Mouse (Mus musculus): Measurements from ENCODE around the gene Brsk2. TPM values are rescaled to one million over a fixed set of nuclear protein-coding genes. Genes with fewer than 3 reads are reported as not detected.
"Not testable (repeated sequence)": the region's sequence is repeated elsewhere in the genome, so short reads cannot be mapped to it uniquely, and the experiment has no call there.

Brsk2 gene
- 0.62 and 0.82 TPM in 2 replicates for polyA plus RNA-seq (2012; rRNA removed)

DNA sequence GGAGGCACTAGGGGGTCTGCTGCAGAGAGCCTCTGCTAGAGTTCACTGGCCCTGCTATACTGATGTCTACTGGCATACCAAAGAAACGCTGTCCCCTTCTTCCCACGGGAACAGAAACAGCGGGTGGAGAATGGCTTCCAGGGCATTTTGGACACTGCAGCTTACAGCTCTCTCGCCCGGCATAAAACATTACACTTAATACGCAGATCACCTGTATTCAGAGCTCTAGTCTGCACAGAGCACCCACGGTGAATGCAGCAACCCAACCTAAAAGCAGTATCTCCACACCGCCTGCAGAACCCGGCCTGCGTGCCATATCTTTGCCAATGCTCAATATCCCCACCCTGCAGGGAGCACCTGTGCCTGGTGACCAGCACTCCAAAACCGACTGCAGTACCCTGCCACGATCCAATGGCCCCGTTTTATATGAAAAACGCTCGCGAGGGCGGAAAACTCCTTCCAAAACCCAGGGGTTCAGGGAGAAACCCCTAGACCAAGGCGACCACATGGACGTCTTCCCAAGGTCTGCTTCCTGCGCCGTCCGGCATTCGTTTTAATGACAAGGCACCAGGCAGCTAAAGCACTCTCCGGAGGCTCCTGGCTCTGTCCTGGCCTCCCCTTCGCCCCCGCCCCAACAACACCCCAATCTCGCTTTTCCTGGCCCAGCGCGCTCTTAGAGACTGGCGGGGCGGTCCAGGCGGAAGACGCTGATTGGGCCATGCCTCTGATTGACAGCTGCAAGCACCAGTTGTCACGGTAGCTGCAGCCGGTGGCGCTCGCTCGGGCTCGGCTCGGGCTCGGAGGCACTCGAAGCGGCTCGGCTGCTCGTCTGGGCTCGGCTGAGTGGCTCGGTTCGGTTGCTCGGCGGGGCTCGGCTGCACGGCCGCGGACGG, at the start of gene Brsk2:
Gene Brsk2 (plus strand): TSS at position 846 of the 893 bp plus-strand sequence.
- peak; percentile 64 for DNase-seq (ENCODE audit: low read depth, low spot score)
- 2% methylated on average over 55 of the region's 55 CpGs for WGBS

DNA sequence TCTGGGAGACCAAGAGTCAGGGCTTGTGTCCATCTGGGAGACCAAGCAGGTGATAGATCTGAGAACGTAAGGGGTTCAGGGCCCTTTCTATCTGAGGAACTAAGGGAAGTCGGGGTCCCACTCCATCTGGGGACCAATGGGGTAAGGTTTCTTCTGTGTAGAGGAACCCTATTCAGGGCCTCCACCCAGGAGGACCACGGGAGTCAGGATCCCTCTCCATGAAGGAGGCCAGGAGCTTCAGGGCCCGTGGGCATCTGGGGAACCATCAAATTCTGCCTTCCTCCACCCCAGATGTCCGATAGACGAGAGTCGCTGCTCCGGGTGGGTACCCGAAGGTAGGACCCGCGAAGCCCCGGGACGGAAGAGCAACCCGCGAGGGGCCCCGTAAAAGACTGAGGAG, 47.7 kb upstream of the Brsk2 start:
- DNase-seq (ENCODE audit: low read depth, low spot score) = no peak
- under 1% methylated on average over 16 of the region's 16 CpGs for WGBS

DNA sequence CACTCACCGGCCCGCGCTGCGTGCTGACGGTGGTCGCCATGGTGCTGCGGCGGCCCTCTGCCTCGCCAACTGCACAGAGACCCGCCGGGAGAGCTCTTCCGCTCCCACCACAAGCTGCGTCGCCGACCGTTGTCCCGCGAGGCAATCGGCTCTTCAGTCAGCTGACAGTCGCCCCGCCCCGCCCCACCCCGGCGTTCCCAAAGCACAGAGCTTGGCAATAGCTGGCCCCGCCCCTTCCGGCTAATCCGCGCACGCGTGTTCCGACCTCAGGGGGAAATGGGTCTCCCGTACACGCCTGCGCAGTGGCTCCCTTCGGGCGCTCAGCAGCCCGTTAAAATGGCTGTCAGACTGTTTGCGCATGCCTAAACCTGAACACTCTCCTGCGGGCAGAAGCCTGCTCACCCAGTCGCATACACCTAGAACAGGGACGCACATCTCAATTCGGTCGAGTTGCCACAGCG, 47.3 kb upstream of the Brsk2 start:
- DNase-seq (ENCODE audit: low read depth, low spot score) = peak; percentile 99
- under 1% methylated on average over 44 of the region's 44 CpGs for WGBS

DNA sequence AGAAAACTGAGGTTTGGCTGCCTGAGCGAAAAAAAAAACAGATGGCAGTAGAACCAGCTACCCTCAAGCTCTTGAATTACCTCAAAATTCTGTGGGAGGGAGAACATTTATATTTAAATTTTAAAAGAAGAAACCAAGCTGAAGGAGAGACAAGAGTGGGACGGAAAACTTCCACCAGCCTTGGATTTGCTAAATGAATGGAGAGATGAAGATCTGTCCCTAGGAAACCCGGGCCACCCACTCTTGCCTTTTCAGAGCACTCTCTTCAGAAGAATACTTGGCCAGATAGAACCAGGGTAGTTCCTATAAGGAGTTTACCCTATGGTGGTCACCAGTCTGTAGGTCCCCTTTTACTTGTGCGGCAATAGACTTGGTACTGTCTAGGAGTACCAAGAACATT, 46.8 kb upstream of the Brsk2 start:
- DNase-seq (ENCODE audit: low read depth, low spot score) = no peak
- 72% methylated on average over 4 of the region's 4 CpGs for WGBS

DNA sequence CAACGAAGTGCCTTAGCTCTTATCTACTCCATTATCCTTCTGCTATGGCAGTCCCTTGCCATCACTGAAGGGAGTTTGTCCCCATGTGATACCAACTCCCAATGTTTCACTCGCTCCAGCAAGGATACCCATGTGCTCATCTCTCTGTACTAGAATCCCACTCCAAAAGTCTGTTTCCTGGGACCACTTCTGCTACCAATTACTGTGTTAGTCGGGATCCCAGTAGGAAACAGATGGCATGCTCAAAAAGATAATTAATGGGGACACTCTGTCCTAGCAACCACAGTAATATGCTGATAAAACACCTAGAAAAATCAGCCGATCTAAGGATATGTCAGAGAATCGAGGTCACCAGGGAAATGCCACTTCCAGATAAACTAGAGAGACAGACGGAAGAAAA, 41.0 kb upstream of the Brsk2 start:
- DNase-seq (ENCODE audit: low read depth, low spot score) = no peak
- WGBS = 77% methylated on average over 6 of the region's 6 CpGs

DNA sequence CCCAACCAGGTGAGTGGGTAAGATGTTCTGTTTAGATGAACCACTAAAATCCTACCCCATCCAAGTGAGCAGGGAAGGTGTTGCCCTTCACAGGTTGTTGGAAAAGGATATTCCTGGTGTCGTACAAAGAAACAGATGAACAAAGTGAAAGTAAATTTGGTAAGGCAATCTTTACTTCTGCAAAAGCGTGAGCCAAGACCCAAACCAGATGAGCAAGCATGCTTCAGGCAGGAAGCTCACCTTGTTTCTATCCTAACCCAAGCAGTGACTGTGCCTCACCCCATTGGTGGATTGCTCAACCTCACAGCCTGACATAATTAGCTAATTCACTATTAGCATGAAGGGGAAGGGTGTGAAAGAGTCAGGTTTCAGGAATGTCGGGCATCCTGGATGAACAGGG, 38.2 kb upstream of the Brsk2 start:
- WGBS = 38% methylated on average over 3 of the region's 3 CpGs
- DNase-seq (ENCODE audit: low read depth, low spot score) = no peak

DNA sequence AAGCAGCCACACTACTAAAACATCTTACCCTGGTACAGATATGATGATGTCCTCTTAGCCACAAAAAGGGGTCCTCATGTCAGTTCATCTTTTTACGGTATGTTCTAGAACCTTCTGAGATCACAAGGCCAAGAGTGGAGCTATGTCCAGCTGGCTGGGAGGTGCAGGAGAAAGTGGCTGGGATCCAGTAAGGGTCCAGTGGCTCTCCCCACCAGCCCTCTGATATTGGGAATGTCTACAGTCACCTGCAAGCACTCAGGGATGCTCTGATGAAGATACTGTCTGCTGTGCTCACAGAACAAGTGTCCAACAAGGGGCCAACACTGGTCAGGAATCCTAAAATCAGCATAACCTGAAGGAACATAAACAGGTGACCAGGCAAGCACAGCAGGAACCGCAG, 31.1 kb upstream of the Brsk2 start, which contains the start of gene Tollip:
Gene Tollip (minus strand): TSS at position 101 of the 400 bp plus-strand sequence.
- WGBS = 92% methylated on average over 2 of the region's 2 CpGs
- DNase-seq (ENCODE audit: low read depth, low spot score) = no peak

DNA sequence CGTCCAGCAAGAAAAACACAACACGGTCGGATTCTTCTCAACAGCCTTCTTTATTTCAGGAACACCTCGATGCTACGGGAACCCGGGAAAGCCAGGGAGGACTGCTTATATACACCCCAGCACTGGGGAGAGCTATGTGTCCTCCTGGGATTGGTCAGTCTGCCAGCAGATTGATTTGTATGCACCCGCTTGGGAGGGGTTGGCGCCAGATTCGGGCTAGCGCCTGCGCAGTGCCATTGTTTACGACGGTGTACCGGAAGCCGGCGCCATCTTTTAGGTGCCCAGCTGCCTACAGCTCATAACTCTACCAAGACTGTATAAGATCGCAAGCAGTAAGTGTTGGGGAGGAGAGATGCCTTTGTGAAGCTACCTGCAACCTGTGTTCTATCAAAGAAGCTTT, 25.4 kb upstream of the Brsk2 start:
- WGBS = 92% methylated on average over 17 of the region's 17 CpGs
- DNase-seq (ENCODE audit: low read depth, low spot score) = not testable (repeated sequence)

DNA sequence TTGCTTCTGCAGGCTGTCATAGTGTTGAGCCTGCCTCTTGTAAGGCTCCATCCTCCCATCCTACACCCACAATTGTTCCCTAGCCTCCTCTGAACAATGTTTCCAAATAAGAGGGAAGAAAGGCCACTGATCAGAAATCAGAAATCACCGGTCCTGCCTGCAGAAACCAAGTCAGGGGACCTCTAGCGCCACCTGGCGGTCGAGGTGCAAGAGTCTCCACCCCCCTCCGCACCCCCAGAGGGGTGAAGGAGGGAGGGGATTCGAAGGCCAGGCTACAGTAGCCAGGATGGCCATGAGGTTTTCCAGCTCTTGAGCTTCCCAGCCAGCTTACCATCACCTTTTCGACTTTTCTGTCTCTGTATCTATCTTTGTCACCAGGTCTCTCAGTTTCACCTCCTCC, 24.6 kb upstream of the Brsk2 start:
- DNase-seq (ENCODE audit: low read depth, low spot score) = peak; percentile 24
- 10% methylated on average over 7 of the region's 7 CpGs for WGBS

DNA sequence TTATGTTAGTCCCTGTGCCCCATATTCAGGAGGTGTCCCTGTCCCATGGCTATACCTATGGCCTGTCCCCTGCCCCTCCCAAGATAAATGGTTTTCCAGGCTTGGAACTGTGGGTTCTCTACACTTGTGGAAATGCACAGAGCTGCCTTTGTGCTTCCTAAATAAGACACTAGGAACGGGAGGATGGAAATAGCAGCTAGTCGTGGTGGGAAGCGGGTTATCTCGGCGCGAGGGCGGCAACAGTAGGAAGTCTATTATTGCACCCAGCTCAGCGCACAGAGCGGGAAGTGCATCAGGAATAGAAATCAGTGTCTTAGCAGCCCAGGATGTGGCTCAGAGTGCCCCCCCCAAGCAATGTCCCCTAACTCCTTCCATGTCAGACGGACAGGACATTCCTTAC, 20.9 kb upstream of the Brsk2 start:
- 69% methylated on average over 10 of the region's 10 CpGs for WGBS
- no peak for DNase-seq (ENCODE audit: low read depth, low spot score)

DNA sequence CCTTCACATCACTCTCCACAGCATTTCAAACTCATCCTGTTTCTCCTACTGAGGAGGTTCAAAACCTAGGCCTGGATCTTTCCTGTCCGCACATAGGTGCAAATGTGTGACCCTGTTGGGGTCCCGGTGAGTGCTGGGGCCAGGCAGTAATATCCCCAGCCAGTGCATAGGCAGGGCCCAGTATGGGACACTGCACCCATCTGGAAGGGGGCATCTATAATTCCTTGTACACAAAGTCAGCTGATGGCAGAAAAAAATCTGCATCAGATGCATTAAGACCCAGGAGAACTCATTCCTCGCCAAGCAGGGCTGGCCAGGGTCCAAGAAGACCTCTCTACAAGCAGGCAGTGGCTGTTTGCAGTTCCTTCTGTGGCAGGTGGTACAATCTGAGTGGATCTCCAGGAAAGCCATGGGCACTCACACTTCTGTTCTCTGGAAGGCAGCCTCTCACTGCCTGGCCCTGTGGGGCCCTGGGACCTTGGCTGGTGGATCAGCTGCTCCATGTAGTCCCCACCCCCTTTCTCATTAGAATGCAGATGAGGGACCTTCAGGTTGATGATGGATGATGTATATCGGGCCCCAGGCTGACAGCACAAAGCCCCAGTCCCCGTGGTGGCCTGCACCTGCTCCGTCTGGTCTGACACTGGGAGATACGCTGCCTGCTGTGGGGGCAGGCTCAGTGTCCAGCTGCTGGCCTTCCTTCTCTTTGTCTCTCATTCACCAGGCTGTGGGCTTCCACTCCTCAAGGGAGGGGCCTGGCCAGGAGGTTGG, 15.2 kb upstream of the Brsk2 start:
- 61% methylated on average over 7 of the region's 7 CpGs for WGBS

DNA sequence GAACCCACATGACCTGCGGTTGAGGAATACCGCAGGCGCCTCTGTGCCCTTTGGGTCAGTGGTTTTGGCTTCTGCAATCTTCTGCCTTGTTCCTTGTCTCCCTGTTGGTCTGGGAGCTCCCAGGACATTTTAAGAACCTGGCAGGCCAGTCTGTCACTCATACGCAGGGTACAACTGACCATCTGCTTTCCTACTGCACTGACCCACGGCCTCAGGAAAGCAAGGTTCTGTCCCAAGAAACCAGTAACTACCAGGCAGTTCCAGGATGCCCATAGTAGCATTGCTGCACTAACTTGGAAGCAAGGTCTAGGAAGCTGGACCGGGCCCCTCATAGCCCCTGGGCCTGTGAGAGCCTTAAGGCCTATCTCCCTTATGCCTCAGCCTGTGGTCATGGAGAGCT, 14.6 kb upstream of the Brsk2 start:
- 91% methylated on average over 6 of the region's 6 CpGs for WGBS
- DNase-seq (ENCODE audit: low read depth, low spot score) = no peak

More for the DNA sequence above, 15.2 kb upstream of the Brsk2 start:
- no peak for DNase-seq (ENCODE audit: low read depth, low spot score)

DNA sequence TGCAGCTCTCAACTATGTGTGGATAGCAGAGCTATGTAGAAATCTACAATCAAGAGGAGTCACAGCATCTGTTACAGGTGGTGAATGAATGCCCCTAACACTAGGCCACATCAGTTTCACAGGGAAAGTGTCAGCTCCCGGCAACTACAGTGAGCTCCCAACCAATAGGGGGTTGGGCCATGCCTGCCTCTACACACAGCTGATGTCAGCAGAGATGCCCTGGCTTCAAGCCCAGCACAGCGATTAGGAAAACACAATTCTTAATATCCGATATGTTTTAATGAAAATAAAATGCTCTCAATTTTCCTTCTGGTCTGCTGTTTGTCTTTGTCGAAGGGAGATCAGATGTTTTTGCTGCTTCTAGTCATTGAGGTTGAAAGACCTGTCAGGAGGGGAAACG, 6.1 kb upstream of the Brsk2 start:
- DNase-seq (ENCODE audit: low read depth, low spot score) = no peak
- 68% methylated on average over 5 of the region's 5 CpGs for WGBS

DNA sequence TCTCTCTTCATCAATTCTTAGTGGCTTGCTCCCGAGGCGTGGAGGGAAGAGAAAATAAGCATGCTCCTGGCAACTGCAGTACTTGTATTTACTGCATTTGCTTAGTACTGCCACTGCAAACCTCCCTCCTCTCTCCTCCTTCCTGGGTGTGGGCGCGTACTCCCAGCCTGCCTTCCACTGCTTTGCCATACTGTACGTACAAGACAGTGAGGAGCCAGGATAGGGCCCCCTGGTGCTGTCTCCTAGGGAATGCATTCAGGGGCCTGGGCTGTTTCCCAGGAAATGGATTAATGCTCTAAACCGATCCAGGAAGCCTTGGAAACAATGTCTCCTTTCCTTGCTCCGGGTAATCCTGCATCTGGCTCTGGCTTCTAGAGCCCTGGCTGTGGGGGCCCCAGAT, 3.6 kb upstream of the Brsk2 start:
- WGBS = 18% methylated on average over 7 of the region's 7 CpGs
- no peak for DNase-seq (ENCODE audit: low read depth, low spot score)

DNA sequence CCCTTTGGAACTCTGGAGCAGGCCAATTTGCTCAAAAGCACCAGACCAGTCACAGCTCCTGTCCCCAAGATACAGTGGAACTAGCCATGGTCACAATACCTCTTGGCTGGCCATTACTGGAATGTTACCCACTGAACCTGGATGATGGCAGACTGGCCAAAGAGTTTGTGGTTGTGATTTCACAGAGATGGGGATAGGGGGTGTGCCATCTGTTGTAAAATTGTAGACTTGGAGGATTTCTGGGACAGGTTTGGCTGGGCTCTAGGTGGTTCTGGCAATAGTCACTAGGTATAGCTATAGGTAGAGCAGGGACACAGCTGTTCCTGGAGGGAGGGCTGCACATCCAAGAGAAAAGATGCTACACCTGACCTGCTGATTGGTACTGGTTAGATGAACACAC, 2.0 kb upstream of the Brsk2 start:
- DNase-seq (ENCODE audit: low read depth, low spot score) = no peak

DNA sequence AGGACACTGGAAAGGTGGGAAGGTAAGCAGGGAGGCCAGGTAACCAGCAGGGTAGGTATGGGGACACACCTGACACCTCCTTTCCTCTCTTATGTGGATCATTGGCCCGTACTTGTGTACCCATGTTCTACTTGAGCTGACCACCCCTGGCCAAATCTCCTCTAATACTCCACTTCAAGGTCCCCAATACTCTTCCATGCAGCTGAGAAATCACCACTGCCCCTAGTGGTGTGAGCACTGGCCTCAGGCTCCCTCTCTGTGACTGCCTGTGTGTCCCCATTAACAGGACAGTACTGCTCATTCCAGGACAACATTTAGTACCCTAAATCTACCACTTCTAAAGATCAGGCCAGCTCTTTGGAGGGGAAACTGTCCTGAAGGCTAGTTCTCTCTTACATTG, 1.5 kb upstream of the Brsk2 start:
- 86% methylated on average over 1 of the region's 1 CpGs for WGBS
- DNase-seq (ENCODE audit: low read depth, low spot score) = no peak

DNA sequence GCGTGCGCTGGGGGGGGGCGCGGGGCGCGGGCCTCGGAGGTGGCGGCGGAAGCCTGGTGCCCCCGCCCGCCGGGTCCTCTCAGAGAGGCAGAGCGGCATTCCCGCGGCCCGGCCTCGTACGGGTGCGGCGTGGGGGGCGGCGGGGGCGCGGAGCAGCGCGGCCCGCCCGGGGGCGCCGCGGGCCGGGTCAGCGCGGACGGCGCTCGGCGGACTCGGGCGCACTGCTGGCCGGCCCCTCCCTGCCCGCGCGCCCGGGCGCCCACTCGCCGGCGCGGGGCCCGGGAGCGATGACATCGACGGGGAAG, 200 bp downstream of the Brsk2 start:
- 2% methylated on average over 38 of the region's 54 CpGs for WGBS

DNA sequence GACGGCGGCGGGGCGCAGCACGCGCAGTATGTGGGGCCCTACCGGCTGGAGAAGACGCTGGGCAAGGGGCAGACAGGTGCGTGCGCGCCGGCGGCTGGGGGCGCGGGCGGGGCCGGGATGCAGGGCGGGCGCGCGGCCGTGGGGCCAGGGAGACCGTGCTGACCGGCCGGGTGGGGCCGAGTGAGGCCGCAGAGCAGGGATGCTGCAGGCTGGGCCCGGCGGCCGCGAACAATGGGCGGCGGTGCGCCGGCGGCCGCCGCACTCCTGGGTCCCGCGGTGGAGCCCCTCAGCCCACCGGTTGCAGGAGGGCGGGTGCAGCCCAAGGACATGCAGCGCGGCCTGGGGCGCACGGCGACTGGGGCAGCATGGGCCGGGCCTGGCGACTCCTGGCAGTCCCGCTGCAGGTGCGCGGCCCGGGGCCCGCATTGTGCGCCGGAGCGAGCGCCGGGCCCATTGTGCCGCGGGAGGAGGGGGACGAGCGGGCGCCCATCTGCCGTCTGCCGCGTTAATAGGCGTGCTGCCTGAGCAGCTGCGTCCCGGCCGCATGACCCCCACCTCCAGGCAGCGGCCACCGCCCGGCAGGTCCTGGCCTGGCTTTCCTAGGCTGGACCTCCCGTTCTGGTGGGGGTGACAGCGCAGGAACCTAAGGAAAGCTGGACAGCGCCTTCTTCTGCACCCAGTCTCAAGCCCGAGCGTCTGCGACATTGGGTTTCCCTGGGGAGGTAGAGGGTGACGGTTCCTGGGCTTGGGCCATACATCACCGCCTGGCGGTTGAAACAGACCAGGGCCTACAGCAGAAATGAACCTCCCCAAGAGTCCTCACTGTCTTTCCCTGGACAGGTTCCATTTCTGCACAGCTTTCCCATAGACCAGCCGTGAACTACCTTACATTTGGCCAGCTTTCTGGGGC, 808 bp downstream of the Brsk2 start:
- 3% methylated on average over 84 of the region's 84 CpGs for WGBS
- no peak for DNase-seq (ENCODE audit: low read depth, low spot score)

More for the DNA sequence above, 200 bp downstream of the Brsk2 start:
- no peak for DNase-seq (ENCODE audit: low read depth, low spot score)

DNA sequence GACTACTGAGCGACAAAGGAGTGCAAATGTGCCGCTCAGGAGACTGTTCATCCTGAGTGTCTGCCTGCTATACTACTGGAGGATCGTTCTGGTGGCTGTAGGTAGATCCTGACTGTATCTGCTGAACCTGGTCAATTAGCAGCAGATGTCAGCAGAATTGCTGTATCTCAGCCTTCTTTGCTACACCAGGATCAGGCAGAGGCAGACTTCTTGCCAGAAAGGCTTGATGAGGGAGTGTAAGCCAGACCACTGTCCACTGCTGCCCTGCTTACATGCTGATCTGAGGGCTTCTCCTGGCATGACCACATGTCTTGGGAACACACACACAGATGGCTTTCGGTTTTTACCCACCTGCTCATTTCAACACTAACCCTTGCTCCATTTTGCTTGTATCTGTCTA, 2.3 kb downstream of the Brsk2 start:
- WGBS = 89% methylated on average over 4 of the region's 4 CpGs
- no peak for DNase-seq (ENCODE audit: low read depth, low spot score)

DNA sequence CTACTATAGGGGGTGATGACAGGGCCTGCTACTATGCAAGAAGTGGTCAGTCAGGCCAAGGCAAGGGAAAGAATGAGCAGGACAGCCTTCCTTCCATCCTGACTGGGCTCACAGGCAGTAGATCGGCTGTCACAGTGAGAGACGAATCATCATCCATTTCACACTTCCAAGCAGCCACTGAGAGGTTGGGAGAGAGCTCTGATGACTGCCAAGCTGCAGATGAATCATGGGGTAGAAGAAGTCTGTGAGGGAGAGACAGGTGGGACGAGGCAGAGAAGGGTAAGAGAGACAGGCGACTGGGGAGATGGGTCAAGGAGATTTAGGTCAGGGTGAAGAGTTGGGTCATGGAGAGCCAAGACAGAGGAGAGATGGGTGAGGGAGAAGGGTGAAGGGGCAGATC, 3.4 kb downstream of the Brsk2 start:
- no peak for DNase-seq (ENCODE audit: low read depth, low spot score)
- WGBS = 76% methylated on average over 4 of the region's 4 CpGs

All from large intestine, adult 2 months (tissue).